Mouse (Mus musculus) forebrain, embryonic 15.5 days (tissue): ENCODE measurements around the gene Gabrd. TPM values are rescaled to one million over a fixed set of nuclear protein-coding genes. Genes with fewer than 3 reads are reported as not detected.

Source experiments
- polyA plus RNA-seq: library from polyadenylated mRNA; unstranded; fragments of >200 nt; fragmentation: Nextera tagmentation; extraction: Ambion mirVana; gene quantifications from 2 replicates; pipeline ENCODE4 v1.2.1, GENCODE M21; 2015

Gabrd gene
- polyA plus RNA-seq, 1 experiment from 2014 or later = 2.6 TPM

Other genes with a start within 250 kb of the Gabrd start
- gene Ski, start 175.5 kb downstream of the Gabrd start, polyA plus RNA-seq = 14.3 TPM in 2 replicates
- gene Faap20, start 148.3 kb downstream of the Gabrd start, polyA plus RNA-seq = 88.2 and 89.3 TPM in 2 replicates
- 62.2 and 69.1 TPM in 2 replicates for gene Prkcz, start 36.8 kb downstream of the Gabrd start, polyA plus RNA-seq
- gene Cfap74, start 11.1 kb upstream of the Gabrd start, polyA plus RNA-seq = 3.8 and 4.3 TPM in 2 replicates
- gene Tmem52, start 71.0 kb upstream of the Gabrd start, polyA plus RNA-seq = 0.19 TPM in 1 of 2 replicates, not detected in the other
- gene Gnb1, start 93.2 kb upstream of the Gabrd start, polyA plus RNA-seq = 1,112 and 1,114 TPM in 2 replicates
- gene Nadk, start 164.3 kb upstream of the Gabrd start, polyA plus RNA-seq = 109 and 110 TPM in 2 replicates
- 10.9 and 12.9 TPM in 2 replicates for gene Slc35e2, start 203.3 kb upstream of the Gabrd start, polyA plus RNA-seq
- gene Cdk11b, start 226.7 kb upstream of the Gabrd start, polyA plus RNA-seq = 60.8 and 63.5 TPM in 2 replicates
- gene Gm10563, start 247.3 kb upstream of the Gabrd start, polyA plus RNA-seq = not detected in 2 replicates